30 mouse cellular contexts compared by ENCODE assay signal in genomic region chr10:7180296-7180695, GRCm38 (mm10). TPM values are rescaled to one million over a fixed set of nuclear protein-coding genes. Genes with fewer than 3 reads are reported as not detected.
DNase-seq lines count a peak whose midpoint lies in the region; ATAC-seq and TF ChIP-seq lines count a peak whose summit lies in the region.
"Had no signal": no experiment of that assay in that cellular context is flagged by ENCODE, and none has a peak within 500 bp of the region (broad histone marks: within the 10 kb centered on the region; RNA-seq: fewer than 3 reads in every experiment).

No protein-coding gene starts in this region.

- H3K4me1 ChIP-seq in embryonic facial prominence, embryonic 14.5 days (ENCODE audit: control insufficient read depth, insufficient read depth, low read length): peaks cover 26% of the 10 kb centered on the region
- peaks cover 40% of the 10 kb centered on the region for H3K4me1 ChIP-seq in embryonic facial prominence, embryonic 10.5 days
- H3K4me1 ChIP-seq in liver, adult 2 months (ENCODE audit: control insufficient read depth, insufficient read depth, low read length): peaks cover 26% of the 10 kb centered on the region
- H3K4me1 ChIP-seq in liver, postnatal 0 days (ENCODE audit: insufficient read depth): peaks cover 49% of the 10 kb centered on the region
- no peaks in the 10 kb centered on the region for H3K4me1 ChIP-seq in forebrain, embryonic 11.5 days (replicated peaks; ENCODE audit: control insufficient read depth, insufficient read depth, low read length)

- peaks cover 51% of the 10 kb centered on the region for H3K79me2 ChIP-seq in liver, adult 2 months (ENCODE audit: control insufficient read depth, insufficient read depth, low read length)

- TF ChIP-seq POLR2A in liver, adult 2 months (IDR thresholded peaks at IDR 0.05; ENCODE audit: extremely low read depth, insufficient read depth, low read length): no peak

- TF ChIP-seq CTCF in liver, adult 2 months (IDR thresholded peaks at IDR 0.05; ENCODE audit: low read depth, low read length): no peak
- no peak for TF ChIP-seq CTCF in liver, postnatal 0 days (IDR thresholded peaks at IDR 0.05; ENCODE audit: low read depth)

- no peaks in the 10 kb centered on the region for H3K36me3 ChIP-seq in embryonic facial prominence, embryonic 14.5 days (ENCODE audit: control insufficient read depth, insufficient read depth, low read length)
- H3K36me3 ChIP-seq in embryonic facial prominence, embryonic 10.5 days (replicated peaks): no peaks in the 10 kb centered on the region
- no peaks in the 10 kb centered on the region for H3K36me3 ChIP-seq in liver, adult 2 months (ENCODE audit: control insufficient read depth, insufficient read depth, low read length)
- no peaks in the 10 kb centered on the region for H3K36me3 ChIP-seq in liver, postnatal 0 days (replicated peaks; ENCODE audit: insufficient read depth, low read length)
- no peaks in the 10 kb centered on the region for H3K36me3 ChIP-seq in forebrain, embryonic 11.5 days (ENCODE audit: control insufficient read depth, insufficient read depth, low read length)
- H3K36me3 ChIP-seq: embryonic facial prominence, embryonic 12.5 days; forebrain, embryonic 10.5 days; G1E; heart, embryonic 12.5 days; hindbrain, embryonic 13.5 days; limb, embryonic 13.5 days; liver, embryonic 13.5 days; neural tube, embryonic 15.5 days had no signal

- no peak overlapping the region for H3K27ac ChIP-seq in embryonic facial prominence, embryonic 14.5 days (replicated peaks; ENCODE audit: low read depth, low read length)
- no peak overlapping the region for H3K27ac ChIP-seq in embryonic facial prominence, embryonic 10.5 days (replicated peaks)
- H3K27ac ChIP-seq in liver, adult 2 months (replicated peaks; ENCODE audit: insufficient read depth, low read depth, low read length): no peak overlapping the region
- H3K27ac ChIP-seq in liver, postnatal 0 days (ENCODE audit: low read depth): no peak overlapping the region
- no peak overlapping the region for H3K27ac ChIP-seq in forebrain, embryonic 11.5 days (ENCODE audit: low read depth, low read length)
- H3K27ac ChIP-seq: embryonic facial prominence, embryonic 12.5 days; forebrain, embryonic 10.5 days; gastrocnemius, adult 2 months; heart, adult 2 months; hindbrain, embryonic 13.5 days; limb, embryonic 13.5 days; liver, embryonic 13.5 days; macrophage; neural tube, embryonic 15.5 days had no signal

- TF ChIP-seq EP300 in liver, postnatal 0 days (IDR thresholded peaks at IDR 0.05; ENCODE audit: low read depth): no peak

- no peaks in the 10 kb centered on the region for H3K27me3 ChIP-seq in embryonic facial prominence, embryonic 14.5 days (replicated peaks; ENCODE audit: control insufficient read depth, insufficient read depth, low read length)
- H3K27me3 ChIP-seq in embryonic facial prominence, embryonic 10.5 days (replicated peaks; ENCODE audit: low read depth, poor library complexity, severe bottlenecking): no peaks in the 10 kb centered on the region
- H3K27me3 ChIP-seq in liver, adult 2 months (ENCODE audit: control insufficient read depth, insufficient read depth, low read length): no peaks in the 10 kb centered on the region
- no peaks in the 10 kb centered on the region for H3K27me3 ChIP-seq in liver, postnatal 0 days (ENCODE audit: insufficient read depth, low read length)
- H3K27me3 ChIP-seq in forebrain, embryonic 11.5 days (ENCODE audit: control insufficient read depth, insufficient read depth, low read length): no peaks in the 10 kb centered on the region
- H3K27me3 ChIP-seq: embryonic facial prominence, embryonic 12.5 days; heart, embryonic 12.5 days; hindbrain, embryonic 13.5 days; limb, embryonic 13.5 days; liver, embryonic 13.5 days; neural tube, embryonic 15.5 days had no signal

- H3K4me3 ChIP-seq in embryonic facial prominence, embryonic 14.5 days (ENCODE audit: low read depth, low read length): no peak overlapping the region
- no peak overlapping the region for H3K4me3 ChIP-seq in embryonic facial prominence, embryonic 10.5 days
- no peak overlapping the region for H3K4me3 ChIP-seq in liver, adult 2 months (ENCODE audit: insufficient read depth, low read depth, low read length)
- no peak overlapping the region for H3K4me3 ChIP-seq in liver, postnatal 0 days (ENCODE audit: low read depth, low read length)
- no peak overlapping the region for H3K4me3 ChIP-seq in forebrain, embryonic 11.5 days (ENCODE audit: low read depth, low read length)
- H3K4me3 ChIP-seq: embryonic facial prominence, embryonic 12.5 days; forebrain, embryonic 10.5 days; gastrocnemius, adult 2 months; heart, adult 2 months; heart, embryonic 12.5 days; hindbrain, embryonic 13.5 days; limb, embryonic 13.5 days; liver, embryonic 13.5 days; neural tube, embryonic 15.5 days had no signal

- no peak overlapping the region for H3K9ac ChIP-seq in embryonic facial prominence, embryonic 14.5 days (ENCODE audit: low read depth, low read length)
- no peak overlapping the region for H3K9ac ChIP-seq in liver, adult 2 months (ENCODE audit: low read depth, low read length)
- H3K9ac ChIP-seq in liver, postnatal 0 days (replicated peaks): no peak overlapping the region
- H3K9ac ChIP-seq in forebrain, embryonic 11.5 days (ENCODE audit: low read length): no peak overlapping the region
- H3K9ac ChIP-seq: embryonic facial prominence, embryonic 12.5 days; heart, embryonic 12.5 days; hindbrain, embryonic 13.5 days; limb, embryonic 13.5 days; liver, embryonic 13.5 days; neural tube, embryonic 15.5 days had no signal

- no peak overlapping the region for H3K4me2 ChIP-seq in embryonic facial prominence, embryonic 14.5 days (ENCODE audit: low read depth, low read length)
- H3K4me2 ChIP-seq in liver, postnatal 0 days (ENCODE audit: low read depth, low read length): no peak overlapping the region
- H3K4me2 ChIP-seq in forebrain, embryonic 11.5 days (ENCODE audit: low read depth, low read length, severe bottlenecking): no peak overlapping the region
- H3K4me2 ChIP-seq: embryonic facial prominence, embryonic 12.5 days; heart, embryonic 12.5 days; hindbrain, embryonic 13.5 days; limb, embryonic 13.5 days; liver, embryonic 13.5 days; neural tube, embryonic 15.5 days had no signal

- DNase-seq in embryonic facial prominence, embryonic 14.5 days (ENCODE audit: low spot score): peak; percentile 51
- no peak for DNase-seq in embryonic facial prominence, embryonic 10.5 days (ENCODE audit: low spot score)
- DNase-seq in liver, adult 2 months (ENCODE audit: extremely low read depth, low read depth, low spot score): peak; percentile 50
- DNase-seq in liver, postnatal 0 days: no peak
- DNase-seq in kidney, adult 8-10 months: peak; percentile 51 to 57
- peak; percentile 48 to 73 for DNase-seq in kidney, postnatal 25 days
- DNase-seq in spleen, adult 18-20 months: no peak
- no peak for DNase-seq in forebrain, embryonic 11.5 days (ENCODE audit: low spot score)
- DNase-seq: adrenal gland, adult 8-10 months; cerebellum, adult 8-10 months; cerebellum, postnatal 36 days; gastrocnemius, adult 2 months; heart, adult 2 months; heart, postnatal 4 days; liver, embryonic 13.5 days; lung, adult 2 months; lung, postnatal 10 days; midbrain, embryonic 14.5 days; retina, postnatal 1 day; right cerebral cortex, postnatal 25 days had no signal

- H3K9me3 ChIP-seq in embryonic facial prominence, embryonic 14.5 days (ENCODE audit: control insufficient read depth, low read length): no peaks in the 10 kb centered on the region; the same call in 1 of the 2 replicates
- H3K9me3 ChIP-seq in embryonic facial prominence, embryonic 10.5 days: no peaks in the 10 kb centered on the region
- no peaks in the 10 kb centered on the region for H3K9me3 ChIP-seq in liver, postnatal 0 days (ENCODE audit: low read length)
- no peaks in the 10 kb centered on the region for H3K9me3 ChIP-seq in forebrain, embryonic 11.5 days (ENCODE audit: control insufficient read depth, low read length)
- H3K9me3 ChIP-seq: embryonic facial prominence, embryonic 12.5 days; G1E; heart, embryonic 12.5 days; hindbrain, embryonic 13.5 days; limb, embryonic 13.5 days; liver, embryonic 13.5 days; neural tube, embryonic 15.5 days had no signal

- ATAC-seq in embryonic facial prominence, embryonic 14.5 days (ENCODE audit: low read depth): no peak
- no peak for ATAC-seq in liver, postnatal 0 days
- ATAC-seq in forebrain, embryonic 11.5 days (replicated peaks; ENCODE audit: low FRiP score): no peak
- ATAC-seq: forebrain, embryonic 16.5 days; intestine, embryonic 16.5 days had no signal

- 78% methylated on average over 5 of the region's 5 CpGs for WGBS in embryonic facial prominence, embryonic 14.5 days
- 79% methylated on average over 5 of the region's 5 CpGs for WGBS in embryonic facial prominence, embryonic 10.5 days
- 36% methylated on average over 5 of the region's 5 CpGs for WGBS in liver, adult 2 months
- WGBS in liver, postnatal 0 days (ENCODE audit: insufficient replicate concordance): 72% methylated on average over 5 of the region's 5 CpGs
- 89% methylated on average over 5 of the region's 5 CpGs for WGBS in forebrain, embryonic 11.5 days

RNA-seq across cellular contexts. Expression of gene Cnksr3, which starts 31.7 kb away (rescaled TPM):
- polyA plus RNA-seq in embryonic facial prominence, embryonic 14.5 days (2014; fragmentation: Nextera tagmentation; extraction: Ambion mirVana): 10.4 and 10.8 TPM in 2 replicates
- polyA plus RNA-seq in embryonic facial prominence, embryonic 10.5 days (2016; fragmentation: Nextera tagmentation; extraction: Ambion mirVana): 8.8 and 10.8 TPM in 2 replicates
- total RNA-seq in liver, adult 2 months (2014; rRNA removed): 3.8 and 6.7 TPM in 2 replicates
- polyA plus RNA-seq in liver, adult 2 months (2012; rRNA removed): 3.3 TPM in 2 replicates
- 3.8 and 3.9 TPM in 2 replicates for polyA plus RNA-seq in liver, postnatal 0 days (2015; fragmentation: Nextera tagmentation; extraction: Ambion mirVana)
- polyA plus RNA-seq in forebrain, embryonic 11.5 days (2014; fragmentation: Nextera tagmentation; extraction: Ambion mirVana): 8.5 and 8.8 TPM in 2 replicates
- total RNA-seq: G1E had no signal
- polyA plus RNA-seq: G1E had no signal

Comparison
In these comparisons a context has a peak if more than half of its experiments do, and no peak if none do; other contexts are left out.
1. DNase-seq: peak in embryonic facial prominence, embryonic 14.5 days (single experiment), liver, adult 2 months (single experiment), kidney, adult 8-10 months (2 of 2) and kidney, postnatal 25 days (2 of 2); none in embryonic facial prominence, embryonic 10.5 days (single experiment), liver, postnatal 0 days (single experiment), spleen, adult 18-20 months (0 of 2) and forebrain, embryonic 11.5 days (single experiment).